Mouse (Mus musculus) frontal cortex, adult 2 months (tissue): ENCODE measurements around the gene Snd1. TPM values are rescaled to one million over a fixed set of nuclear protein-coding genes. Genes with fewer than 3 reads are reported as not detected.

Source experiments
- DNase-seq, 2 experiments: peaks; one replicate each; pipeline ENCODE4 v3.0.0; 2022; ENCODE audit warnings: low spot score in 1 of 2; ENCODE audit errors: extremely low spot score in 1 of 2
- polyA plus RNA-seq: library from polyadenylated mRNA; depleted of rRNA; stranded (reverse); fragments of >200 nt; gene quantifications from 2 replicates; pipeline ENCODE4 v1.2.3, GENCODE M21; 2012

Snd1 gene
- polyA plus RNA-seq, 1 experiment = 67.8 TPM

DNA sequence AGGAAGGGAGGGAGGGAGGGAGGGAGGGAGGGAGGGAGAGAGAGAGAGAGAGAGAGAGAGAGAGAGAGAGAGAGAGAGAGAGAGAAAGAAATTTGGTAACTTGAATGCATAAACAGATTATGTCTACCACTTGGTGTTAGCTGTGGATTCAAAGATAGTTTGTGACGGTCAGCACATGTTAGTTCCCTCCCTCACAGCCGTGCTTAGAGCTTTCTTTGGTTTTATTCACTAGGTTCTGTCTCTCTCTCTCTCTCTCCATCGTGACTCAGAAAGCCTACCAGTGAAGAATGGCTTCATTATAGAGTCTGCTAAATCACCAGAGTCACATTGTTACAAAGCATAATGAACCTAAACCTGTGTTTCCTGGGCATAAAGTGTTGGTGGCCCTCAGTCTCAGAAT, 210.1 kb downstream of the Snd1 start:
- DNase-seq = no peak

GRCm38 (mm10) chr6:28685745-28686144, 210.8 kb downstream of the Snd1 start:
- DNase-seq = no peak

DNA sequence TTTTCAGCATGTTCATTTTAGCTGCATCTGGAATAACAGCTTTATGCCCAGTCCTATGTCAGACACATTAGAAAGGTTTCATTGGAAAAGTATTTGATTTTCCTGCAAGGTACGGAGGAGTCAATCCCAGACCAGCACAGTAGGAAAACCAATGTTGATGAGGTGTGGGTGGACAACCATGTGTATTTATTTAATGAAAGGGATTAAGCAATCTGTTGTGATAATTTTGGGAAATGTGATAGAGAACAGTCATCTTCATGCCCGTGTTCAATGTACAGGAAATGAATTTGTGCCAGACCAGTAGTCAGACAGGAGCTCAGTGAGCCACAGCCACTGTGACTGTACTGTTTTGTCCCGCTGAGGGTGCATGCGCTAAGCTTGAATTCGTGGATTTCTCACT, 212.8 kb downstream of the Snd1 start:
- no peak for DNase-seq

- no peak for DNase-seq
These were observed 217.7 kb downstream of the Snd1 start for GRCm38 (mm10) chr6:28692659-28693058.

DNA sequence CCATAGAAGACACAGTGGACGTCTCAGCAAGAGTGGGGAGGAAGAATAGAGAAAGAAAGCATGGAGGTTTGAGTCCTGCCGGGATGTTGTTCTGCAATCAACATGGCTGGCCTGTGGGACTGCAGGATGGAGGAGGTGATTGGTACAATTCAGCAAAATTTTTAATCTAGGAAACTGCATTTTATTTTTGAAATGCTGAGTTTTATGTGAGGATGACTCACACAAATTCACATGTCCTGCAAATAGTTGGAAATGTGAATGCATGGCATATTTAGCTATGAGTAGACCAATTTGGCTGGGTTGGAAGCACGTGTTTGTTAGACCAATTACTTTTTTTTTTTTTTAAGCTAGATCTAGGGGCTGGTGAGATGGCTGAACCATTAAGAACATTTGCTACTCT, 222.3 kb downstream of the Snd1 start:
- peak; percentile 44 to 54 for DNase-seq

GRCm38 (mm10) chr6:28704612-28705011, 229.7 kb downstream of the Snd1 start:
- DNase-seq = no peak

DNA sequence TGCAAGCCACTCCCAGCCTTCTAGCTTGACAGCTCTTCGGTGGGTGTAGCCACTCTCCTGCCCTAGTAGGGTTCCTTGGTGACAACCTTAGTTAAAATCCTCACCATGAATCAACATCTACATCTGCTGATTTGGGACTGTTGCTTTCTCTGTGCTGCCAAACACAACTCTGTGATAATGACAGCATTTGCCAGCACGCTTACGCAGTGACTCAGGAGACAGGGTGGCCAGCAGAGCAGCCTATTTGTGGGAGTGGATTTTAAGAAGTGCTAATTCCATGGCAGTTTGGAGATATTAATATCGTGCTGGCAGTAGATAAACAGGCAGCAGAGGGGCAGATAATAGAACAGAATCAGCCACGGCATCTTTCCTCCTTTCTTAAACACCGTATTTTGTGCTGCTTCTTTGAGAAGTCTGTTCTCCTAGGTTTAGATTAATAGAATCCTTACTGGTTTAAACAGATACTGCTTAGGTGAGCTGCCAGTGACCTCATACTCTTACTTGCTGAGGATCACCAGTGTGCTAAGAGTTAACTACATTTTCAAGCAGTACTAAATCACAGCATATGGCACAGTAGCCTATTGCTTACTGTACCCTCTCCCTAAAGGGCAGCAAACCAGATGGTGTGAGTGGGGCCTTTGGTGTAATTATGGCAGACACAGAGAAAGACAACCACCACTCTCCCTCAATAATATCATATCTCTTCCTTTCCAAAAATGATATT, 230.6 kb downstream of the Snd1 start:
- DNase-seq = peak; percentile 63 to 76

DNA sequence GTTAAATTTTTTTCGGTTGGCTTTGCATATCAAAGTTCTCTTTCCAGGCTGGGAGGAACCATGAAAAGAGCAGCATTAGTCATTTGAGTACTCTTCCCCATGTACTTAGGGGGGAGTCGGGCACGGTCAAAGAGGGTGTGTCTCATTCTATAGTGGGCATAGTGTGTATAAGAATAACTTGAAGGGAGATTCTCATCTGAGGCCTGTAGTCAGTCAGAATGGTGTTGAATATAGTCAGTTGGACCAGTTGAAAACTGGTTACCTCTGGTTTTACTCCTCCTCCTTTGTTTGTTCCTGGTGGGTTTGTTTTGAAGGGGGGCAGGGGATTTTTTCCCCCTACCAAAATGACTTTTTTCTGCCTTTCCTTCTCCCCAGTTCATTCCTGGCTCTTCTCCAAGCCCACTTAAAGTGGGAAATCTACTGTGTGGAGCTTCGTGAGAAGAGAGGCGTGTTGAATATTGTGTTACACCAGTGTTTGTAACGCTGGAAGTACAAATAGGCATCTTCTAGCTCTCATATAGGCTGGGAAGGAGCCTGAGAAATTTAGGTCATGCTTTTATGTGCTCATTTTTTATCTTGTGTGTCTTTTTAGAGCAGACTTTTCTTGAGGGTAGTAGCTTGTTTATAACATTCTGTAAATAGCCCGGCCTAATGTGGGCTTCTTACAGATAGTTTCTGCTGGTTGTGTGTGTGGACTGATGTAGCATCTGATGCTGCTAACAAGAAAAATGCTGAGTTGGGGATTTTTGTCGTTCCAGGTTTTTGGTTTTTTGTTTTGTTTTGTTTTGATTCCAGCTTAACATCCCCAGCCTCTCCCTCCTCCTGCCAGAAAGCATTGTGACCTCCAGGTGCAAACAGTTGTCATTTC, 231.4 kb downstream of the Snd1 start:
- peak in 1 of 2 experiments; percentile 29 for DNase-seq

- DNase-seq = no peak
These were observed 232.1 kb downstream of the Snd1 start for GRCm38 (mm10) chr6:28706976-28707592.

- no peak for DNase-seq
These were observed 235.1 kb downstream of the Snd1 start for GRCm38 (mm10) chr6:28710035-28710434.

DNA sequence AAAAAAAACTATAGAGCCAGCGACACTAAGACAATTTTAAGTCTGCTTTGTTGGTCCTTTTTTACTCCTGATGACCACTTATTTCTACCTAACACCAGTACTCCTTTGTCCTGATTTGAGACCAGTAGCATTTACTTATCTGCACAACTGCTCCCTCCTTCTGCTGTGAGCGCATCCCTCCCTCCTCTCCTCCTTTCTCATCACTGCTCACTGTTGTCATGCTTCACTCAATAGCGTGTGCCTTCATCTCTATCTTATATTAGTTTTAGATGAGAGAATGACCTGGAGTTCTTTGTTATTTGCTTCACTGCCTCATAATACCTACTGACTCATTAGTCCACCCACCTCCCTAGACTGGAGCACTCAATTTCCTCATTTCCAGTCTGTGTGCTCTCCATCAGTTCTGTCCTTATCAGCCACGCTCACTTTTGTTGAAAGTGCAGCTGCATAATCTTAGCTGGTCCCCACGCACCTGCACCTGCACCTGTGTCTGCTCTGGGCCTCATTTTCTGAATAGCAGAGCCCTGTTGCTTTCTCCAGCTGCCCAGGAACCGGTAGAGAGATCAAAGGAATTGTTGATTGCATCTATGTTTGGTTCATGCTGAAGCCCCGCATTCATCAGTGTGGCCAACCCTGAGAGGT, 242.4 kb downstream of the Snd1 start:
- no peak for DNase-seq

- no peak for DNase-seq
These were observed 242.9 kb downstream of the Snd1 start for GRCm38 (mm10) chr6:28717845-28718237.

DNA sequence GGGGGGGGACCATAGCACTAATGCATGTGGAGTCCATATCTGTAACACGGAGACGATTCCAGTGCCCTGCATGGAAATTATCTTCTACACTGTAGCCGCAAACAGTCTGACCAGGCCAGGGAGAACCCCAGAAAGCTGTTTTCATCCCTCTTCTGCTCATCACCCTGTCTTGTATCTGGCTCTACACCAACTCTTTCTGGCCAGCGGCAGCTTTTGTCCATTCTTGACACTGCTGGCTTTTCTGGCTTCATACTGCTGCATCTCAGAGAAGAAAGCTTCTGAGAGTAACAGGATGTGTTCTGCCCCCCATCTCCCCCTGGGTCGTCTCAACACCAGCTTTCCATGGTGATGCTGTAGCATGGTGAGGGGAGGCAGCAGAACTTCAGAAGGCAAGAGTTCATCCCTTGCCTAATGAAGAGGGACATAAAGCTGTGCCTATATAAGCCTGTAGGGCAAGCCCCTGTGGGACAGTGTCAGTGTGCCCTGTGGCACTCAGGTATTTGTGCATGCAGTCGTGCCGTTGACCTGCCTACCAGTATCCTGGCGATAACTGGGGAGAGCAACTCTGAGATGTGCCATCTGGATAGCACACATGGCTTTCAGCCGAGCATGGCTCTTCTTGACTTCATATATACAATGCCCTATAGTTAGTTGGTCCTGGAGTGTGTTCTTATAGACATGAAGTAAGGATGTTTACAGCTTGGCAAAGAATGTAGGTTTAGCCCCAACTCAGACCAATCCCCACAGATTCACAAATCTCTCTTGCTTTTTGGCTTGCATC, 245.6 kb downstream of the Snd1 start:
- DNase-seq = no peak

- DNase-seq = no peak
These were observed 248.1 kb downstream of the Snd1 start for GRCm38 (mm10) chr6:28723059-28723458.

- DNase-seq = no peak
These were observed 249.8 kb downstream of the Snd1 start for GRCm38 (mm10) chr6:28724776-28725175.

- DNase-seq = no peak
These were observed 254.3 kb downstream of the Snd1 start for GRCm38 (mm10) chr6:28729236-28729635.

GRCm38 (mm10) chr6:28729649-28730048, 254.7 kb downstream of the Snd1 start:
- no peak for DNase-seq

DNA sequence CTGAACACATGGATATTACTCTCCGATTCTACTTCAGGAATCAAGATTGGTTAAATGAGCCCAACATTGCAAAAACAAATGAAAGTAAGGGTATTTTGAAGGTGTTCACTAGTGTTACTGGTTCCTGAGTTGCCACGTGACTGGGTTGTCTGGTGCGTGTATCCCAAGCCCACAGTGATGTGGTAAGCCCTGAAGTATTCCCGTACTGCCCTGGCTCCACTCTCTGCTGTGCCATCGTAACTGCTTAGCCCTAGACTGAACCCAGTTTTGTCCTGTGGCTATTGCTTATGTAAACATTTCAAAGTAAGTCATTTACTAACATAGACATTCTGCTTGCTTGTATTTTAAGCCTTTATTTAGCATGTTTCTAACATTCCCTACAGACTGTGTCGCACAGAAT, 256.3 kb downstream of the Snd1 start:
- no peak for DNase-seq

DNA sequence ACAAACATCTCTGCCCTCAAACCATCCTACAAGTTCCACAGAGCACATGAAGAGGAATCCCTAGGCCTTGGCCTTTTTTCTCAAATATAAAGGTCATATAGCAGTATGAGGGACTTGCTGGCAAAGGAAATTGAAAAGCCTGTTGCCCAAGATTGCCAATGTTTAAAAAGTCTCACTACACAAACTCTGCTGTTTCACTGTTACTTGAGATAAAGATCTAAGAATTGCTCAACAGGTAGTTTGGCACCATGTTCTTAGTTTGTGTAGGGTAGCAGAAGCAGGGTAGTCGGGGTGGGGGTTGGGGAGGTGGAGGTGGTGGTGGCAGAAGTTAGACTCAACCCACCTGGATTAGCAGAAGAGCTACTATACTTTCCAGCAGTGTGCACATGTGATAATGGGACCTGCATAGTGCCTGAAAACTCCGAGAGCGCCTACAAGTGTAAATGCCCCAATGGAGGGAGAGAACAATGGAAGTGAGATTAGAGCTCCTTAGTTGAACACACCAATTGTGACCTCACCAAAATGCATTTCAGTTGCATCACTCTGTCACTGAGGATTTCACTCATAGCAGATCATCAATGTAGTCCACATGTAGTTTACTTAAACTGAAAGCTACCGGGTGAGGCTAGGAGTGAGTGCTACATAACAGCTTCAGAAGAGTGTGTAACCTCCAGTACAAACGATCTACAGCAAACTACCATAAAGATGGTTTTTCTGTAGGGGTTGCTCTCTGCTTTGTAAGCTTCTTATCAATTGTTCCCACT, 259.1 kb downstream of the Snd1 start:
- DNase-seq = no peak
